Mouse (Mus musculus) bone marrow, adult 2 months (tissue): ENCODE data around the gene Fgfr2.

Experiments
- CTCF ChIP-seq: fragments of 200-500 bp; IDR thresholded peaks from 2 replicates; pipeline ENCODE4 v1.5.1; 2011; ENCODE audit warnings: low read length, control low read depth; ENCODE audit not compliant: control insufficient read depth, insufficient read depth
- POLR2A ChIP-seq: fragments of 200-500 bp; IDR thresholded peaks from 2 replicates; pipeline ENCODE4 v1.6.1; 2011; ENCODE audit warnings: low read depth, mild to moderate bottlenecking, control low read depth, low read length, borderline replicate concordance; ENCODE audit not compliant: control insufficient read depth

DNA sequence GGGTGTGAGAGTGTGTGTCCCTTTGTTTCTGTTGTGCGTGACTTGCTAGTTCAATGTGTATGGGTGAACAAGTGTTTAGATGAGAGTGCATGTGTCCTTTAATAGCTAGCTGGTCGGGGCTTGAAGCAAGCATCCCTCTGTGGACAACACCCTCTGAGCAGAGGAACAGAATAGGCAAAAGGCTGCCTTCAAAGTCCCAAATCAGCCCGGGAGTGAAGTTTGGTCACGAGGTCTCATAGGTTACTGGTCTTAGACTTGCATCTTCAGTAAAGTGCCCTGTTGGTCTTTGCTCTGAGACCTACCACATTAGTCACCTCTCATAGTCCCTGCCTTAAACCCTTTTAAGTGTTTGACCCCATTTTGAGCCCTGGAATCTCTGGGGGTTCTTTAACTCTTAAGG, 1571.7 kb downstream of the Fgfr2 start:
- TF ChIP-seq POLR2A (no peak), CTCF (no peak)
